Mouse (Mus musculus): Measurements from ENCODE around the gene Hoxb1.

- TF ChIP-seq CTCF (IDR thresholded peaks at IDR 0.05; ENCODE audit: control insufficient read depth, insufficient read depth, insufficient read length) (no peak), USF1 (IDR thresholded peaks at IDR 0.05; ENCODE audit: low read depth) (no peak), FOSL1 (IDR thresholded peaks at IDR 0.05; ENCODE audit: insufficient read depth, low read length, poor library complexity, severe bottlenecking) (no peak)
Measured at GRCm38 (mm10) chr11:96344878-96345159, 20.7 kb upstream of the Hoxb1 start.

Data from C2C12 (cell line).